Mouse (Mus musculus): ENCODE results near the gene Impdh2.

Gene Impdh2

DNA sequence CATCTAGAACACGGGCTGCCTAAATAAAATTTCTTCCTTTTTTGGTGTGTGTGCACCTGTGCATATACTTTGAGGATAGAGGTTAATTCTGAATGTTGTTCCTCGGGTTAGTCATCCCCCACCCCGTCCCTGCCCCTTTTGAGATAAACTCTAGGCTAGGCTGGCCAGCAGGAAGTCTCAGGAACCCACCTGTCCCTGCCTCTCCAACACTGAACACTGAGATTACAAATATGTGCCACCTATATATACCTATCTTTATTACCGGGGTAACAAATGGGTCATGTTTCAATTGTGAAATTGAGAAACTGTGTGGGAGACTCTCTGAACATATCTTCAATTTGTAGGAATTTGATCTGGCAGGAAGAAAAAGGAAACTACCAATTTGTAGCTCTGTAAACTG, 48.8 kb downstream of the Impdh2 start:
- no peak for DNase-seq

DNA sequence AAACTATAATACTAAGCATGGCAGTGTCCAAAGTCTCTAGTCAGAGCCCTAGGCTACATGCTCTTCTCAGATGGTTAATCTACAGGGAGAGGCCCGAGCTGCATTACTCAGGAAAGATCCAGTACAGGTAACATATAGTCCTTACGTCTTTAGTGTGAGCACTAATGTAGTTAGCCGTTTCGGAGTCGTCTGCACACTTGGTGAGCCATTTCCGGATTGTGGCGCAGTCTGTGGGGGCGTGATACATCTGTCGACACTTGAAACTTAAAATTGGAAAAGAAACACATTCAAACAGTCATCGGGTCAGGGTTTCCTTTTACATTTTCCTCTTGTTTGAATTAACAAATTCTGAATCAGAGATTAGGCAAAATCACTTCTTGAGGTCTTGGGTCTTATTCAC, 51.4 kb downstream of the Impdh2 start:
- DNase-seq: no peak

Data from thymus, postnatal 25 days (tissue).